Mouse (Mus musculus): Measurements from ENCODE around the gene Prrc2a.

The Prrc2a gene

DNA sequence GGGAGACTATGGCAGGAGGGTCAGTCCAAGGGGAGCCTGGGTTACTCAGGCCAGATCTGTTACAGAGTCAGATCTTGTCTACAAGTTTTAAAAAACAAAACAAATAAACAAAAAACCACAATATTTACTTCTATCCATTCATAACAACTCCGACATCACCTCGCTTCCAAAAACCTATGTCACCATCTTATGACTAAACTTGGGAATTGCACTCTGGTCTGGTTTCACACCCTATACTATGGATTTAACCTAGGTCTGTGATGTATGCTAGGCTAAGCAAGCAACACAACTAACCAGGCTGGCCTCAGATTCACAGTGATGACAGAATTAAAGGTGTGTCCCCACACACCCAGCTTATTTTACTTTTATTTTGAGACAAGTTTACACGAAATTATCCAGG is 58.2 kb downstream of the Prrc2a start:
- in situ Hi-C loops (cut with MseI, MboI), result loop anchor here (5.0 to 25.0 kb wide), 2 partner anchors 84 to 94 kb away; partner anchors contain the start of genes Vars (in 1 of the 2) and Vwa7 (in 1 of the 2)

DNA sequence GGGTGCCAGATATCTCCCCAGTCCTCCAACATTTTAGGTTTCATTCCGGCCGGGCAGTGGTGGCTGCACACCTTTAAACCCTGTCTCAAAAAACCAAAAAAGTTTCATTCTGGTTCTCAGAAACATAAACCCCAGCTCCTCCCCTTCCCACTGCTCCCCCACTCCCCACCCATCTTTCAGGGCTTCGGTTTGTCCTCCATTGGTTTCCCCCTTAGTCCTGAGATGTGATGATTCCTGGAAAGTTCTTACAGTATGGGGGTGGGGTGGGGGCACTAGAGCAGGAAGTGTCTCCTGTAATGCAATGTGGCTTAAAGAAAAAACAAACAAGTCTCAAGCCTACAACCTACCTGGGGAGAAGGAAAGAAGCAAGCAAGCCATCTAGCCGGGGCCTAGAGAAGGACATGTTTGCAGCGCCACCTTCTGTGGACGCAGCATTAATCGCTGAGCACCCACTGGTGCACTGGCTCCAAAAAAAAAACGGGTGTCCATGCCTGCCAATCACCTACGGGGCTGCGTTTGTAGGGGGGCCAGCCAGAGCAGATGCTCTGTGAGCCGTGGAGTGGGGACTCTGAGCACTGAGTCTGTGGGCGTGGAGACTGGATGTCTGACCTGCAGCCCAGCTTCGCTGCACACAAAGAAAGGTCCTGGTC is 58.8 kb downstream of the Prrc2a start:
- in situ Hi-C loops (cut with MseI, MboI), result loop anchor here (5.0 to 25.0 kb wide), 2 partner anchors 84 to 94 kb away; partner anchors contain the start of genes Vars (in 1 of the 2) and Vwa7 (in 1 of the 2)

DNA sequence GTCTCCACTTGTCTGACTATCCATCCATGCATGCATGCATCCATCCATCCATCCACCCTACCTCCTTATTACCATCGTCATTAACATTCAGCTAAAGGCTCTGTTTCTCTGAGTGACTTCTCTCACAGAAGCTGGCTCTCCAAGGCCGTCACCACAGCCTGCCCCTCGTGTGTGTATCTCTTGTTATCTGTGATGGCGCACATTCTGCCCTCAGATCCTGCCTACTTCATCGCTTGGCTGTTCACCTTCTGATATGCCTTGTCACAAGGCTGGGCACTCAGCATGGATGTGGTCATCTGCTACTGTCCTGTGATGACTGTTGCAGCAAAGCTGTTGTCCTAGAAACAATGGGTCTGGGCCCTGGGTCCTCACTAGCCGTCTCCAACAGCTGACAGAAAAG is 59.9 kb downstream of the Prrc2a start:
- in situ Hi-C loops (cut with MseI, MboI), result loop anchor here (5.0 to 25.0 kb wide), 2 partner anchors 82 to 92 kb away; partner anchors contain the start of genes Vars (in 1 of the 2) and Vwa7 (in 1 of the 2)

DNA sequence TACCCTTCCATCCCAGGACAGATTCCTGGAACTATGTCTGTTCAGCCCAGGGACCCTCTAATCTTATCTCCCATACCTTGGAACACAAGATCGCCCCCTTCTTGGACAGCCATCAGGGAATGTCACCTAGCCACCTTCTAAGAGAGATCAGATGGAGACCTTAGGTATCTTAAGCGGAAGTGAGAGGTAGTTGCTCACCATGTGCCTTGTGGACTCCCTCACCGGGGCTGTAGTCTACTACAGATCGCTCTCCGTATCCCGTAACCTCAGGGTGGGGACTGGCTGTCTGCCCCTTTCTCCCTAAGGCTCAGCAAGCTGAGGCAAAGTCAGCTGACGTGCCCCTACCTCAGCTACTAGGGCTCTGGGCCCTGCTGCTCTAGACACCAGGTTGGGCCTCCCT is 60.6 kb downstream of the Prrc2a start:
- in situ Hi-C loops (cut with MseI, MboI), result loop anchor here in 1 of 2 experiments (25.0 kb wide), 1 partner anchor 92 kb away; the partner anchor contains the start of genes Vars and Vwa7

DNA sequence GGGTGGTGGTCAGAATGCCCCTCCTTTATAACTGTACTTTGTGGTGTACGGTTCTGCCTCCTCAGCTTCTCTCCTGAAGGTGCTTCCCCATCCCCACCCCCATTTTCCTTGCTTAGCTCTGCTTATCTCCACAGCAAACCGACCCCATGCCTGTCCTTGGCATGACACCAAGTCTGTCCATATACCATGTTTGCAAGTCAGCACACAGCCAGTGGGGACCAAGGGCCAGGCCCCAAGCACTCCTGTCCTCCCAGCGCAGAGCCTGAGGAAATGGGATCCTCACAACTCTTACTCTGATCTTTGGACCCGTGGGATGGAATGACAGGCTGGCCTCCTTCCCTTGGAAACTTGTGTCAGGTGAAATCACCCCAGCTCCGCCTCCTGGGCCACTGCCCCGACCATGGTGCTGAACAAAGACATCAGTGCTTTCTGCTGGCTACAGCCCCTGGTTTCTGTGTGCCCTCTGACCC is 61.4 kb downstream of the Prrc2a start:
- in situ Hi-C loops (cut with MseI, MboI), result loop anchor here in 1 of 2 experiments (25.0 kb wide), 1 partner anchor 91 kb away; the partner anchor contains the start of genes Vars and Vwa7

DNA sequence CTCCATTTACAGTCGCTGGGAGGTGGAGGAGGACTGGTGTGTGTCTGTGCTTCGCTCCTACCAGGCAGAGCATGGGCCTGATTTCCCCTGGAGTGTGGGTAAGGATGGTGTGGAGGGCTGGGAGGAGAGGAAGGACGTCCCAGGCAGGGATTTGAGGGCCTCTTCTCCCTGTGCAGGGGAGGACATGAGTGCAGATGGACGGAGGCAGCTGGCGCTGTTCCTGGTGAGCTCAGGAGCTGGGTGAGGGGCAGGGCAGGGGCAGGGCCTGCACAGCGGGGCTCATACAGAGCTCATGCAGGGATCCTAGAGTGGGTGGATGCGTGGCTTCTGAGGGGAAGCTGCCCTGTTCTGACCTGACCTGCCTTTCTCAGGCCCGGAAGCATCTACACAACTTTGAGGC is 62.4 kb downstream of the Prrc2a start:
- in situ Hi-C loops (cut with MseI, MboI), result loop anchor here in 1 of 2 experiments (25.0 kb wide), 1 partner anchor 90 kb away; the partner anchor contains the start of genes Vars and Vwa7

DNA sequence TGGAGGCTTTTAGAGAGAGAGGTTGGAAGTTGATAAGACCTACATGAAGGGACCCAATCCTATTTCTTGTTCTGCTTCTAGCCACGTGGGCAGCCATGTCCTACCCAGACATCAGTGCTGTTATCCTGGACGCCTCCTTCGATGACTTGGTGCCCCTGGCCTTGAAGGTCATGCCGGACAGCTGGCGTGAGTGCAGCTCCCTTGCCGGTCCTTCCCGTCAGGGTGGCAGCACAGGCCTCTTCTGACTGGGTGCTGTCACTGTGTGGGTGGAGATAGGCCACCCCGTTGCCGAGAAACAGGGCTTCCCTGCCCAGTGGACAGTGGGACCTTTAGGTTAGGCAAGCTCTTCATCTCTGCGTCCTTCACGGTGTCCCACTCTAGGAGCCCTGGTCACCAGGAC is 63.5 kb downstream of the Prrc2a start:
- in situ Hi-C loops (cut with MseI, MboI), result loop anchor here in 1 of 2 experiments (25.0 kb wide), 1 partner anchor 89 kb away; the partner anchor contains the start of genes Vars and Vwa7

DNA sequence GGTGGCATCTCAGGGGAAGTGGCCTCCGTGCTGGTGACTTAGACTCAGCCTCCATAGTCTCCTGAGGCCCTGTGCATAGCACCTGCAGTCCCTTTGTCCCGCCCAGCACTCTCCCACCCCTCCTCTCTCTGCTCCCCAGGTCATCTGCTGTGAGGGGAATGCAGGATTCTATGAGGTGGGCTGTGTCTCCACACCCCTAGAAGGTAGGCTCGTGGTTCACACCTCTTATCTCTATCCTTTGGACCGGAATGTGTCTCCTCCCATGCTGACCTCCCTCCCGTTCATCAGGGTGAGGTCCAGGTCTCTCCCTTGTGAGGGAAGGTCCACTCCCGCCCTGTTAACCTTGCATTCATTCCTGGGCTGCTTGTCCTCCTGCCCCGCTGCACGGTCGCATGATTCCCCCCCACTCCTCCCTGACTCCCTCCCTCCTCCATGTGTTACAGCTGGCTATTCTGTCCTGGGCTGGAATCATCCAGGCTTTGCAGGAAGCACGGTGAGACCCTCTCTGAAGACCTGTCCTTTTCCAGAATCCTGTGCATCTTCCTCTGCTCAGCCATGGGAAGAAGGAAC is 64.4 kb downstream of the Prrc2a start:
- in situ Hi-C loops (cut with MseI, MboI), result loop anchor here in 1 of 2 experiments (25.0 kb wide), 1 partner anchor 88 kb away; the partner anchor contains the start of genes Vars and Vwa7
